Mouse (Mus musculus) heart, postnatal 36 days (tissue): ENCODE measurements around the gene Slc36a4. TPM values are rescaled to one million over a fixed set of nuclear protein-coding genes. Genes with fewer than 3 reads are reported as not detected.

ENCODE experiments used
- DNase-seq, 2 experiments: peaks; one replicate each; pipeline ENCODE4 v3.0.0; 2021 to 2022
- intact Hi-C: fragments of 180-260 bp; cut with DNase I; formaldehyde crosslinking; loops from one replicate; pipeline ENCODE4 v1.15.1; 2025
- total RNA-seq, 2 experiments: library from RNA; stranded (reverse); gene quantifications; 2 replicates each; pipeline ENCODE4 v1.2.3; 2021

The Slc36a4 gene
- total RNA-seq, 2 experiments from 2014 or later, result 6.4 to 9.3 TPM

- intact Hi-C loops, result no loop called here
- DNase-seq, result no peak
These were observed 11.8 kb downstream of the Slc36a4 start for GRCm38 (mm10) chr9:15721226-15721833.

DNA sequence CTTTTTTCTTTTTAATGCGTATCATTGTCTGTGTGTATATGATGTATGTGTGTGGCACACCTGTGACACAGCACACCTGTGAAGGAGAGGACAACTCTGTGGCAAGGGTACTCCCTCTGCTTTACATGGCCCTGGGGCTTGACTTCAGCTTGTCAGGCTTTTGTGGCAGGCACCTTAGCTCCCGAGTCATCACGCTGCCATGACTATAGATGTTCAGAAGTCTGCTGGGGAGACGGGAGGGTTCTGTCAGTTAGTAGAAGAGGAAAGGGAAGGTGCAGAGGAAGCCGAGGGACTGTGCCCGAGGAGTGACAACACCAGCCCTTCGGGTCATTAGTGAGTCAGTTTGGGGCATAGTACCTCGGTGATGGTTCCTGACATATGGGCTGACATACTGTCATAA, 13.0 kb downstream of the Slc36a4 start:
- no peak for DNase-seq
- intact Hi-C loops, result no loop called here

DNA sequence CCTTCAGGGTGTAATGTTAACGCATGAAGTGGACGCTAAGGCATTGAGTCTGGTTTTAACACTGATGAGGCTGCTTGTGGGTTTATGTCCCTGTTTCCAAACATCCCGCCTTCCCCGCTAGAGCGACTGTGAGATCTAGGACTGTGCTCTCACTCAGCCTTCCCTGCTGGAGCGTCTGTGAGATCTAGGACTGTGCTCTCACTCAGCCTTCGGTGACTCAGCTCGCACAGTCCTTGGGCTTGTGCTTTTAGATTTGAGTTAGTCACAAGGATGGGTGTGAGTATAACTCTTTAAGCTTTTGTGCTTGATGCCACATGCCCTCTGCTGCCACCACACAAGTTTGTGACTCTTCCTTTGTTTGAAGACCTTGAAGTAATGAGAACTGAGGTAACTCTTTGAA, 17.6 kb downstream of the Slc36a4 start:
- intact Hi-C loops, result no loop called here
- no peak for DNase-seq

DNA sequence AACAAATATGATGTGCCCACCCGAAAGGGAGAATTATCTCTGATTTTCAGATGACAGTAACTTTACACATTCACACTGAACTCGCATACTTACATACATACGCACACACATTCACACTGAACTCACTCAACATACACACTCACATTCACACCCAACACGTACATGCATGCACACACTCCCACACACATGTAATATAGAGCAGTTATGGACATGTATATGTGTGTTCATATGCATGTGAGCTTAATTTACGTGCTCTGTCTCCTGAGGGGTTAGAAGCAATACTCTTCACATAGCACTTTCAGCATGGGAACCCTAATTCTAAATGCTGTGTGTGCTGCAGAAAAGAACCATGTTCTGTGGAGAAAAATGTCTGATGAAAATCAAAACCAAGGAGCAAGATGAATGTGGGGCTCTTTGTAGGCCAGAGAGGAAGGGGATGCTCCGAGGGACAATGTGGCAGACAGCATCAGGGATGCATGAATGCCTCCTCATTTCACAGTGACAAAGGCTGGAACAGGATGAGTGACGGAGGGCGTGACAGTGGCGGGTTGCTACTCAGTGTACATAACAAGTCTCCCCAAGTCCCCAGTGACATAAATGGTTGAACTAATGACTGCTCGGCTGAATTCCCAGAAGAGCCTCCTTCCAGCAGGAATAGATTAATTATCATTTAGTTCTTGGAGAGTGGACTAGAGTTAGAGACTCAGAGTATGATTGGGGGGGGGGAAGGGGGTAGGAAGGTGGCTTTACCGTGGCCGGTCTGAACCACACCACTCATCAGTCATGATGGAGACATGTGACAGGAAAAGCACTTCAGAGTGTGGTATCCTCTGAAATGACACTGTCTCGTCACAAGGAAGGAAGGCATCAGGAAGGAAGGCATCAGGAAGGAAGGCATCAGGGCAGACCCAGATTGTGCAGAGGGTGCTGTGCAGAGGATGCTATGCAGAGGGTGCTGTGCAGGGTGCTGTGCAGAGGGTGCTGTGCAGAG, 22.5 kb downstream of the Slc36a4 start:
- intact Hi-C loops, result no loop called here
- DNase-seq, result no peak

DNA sequence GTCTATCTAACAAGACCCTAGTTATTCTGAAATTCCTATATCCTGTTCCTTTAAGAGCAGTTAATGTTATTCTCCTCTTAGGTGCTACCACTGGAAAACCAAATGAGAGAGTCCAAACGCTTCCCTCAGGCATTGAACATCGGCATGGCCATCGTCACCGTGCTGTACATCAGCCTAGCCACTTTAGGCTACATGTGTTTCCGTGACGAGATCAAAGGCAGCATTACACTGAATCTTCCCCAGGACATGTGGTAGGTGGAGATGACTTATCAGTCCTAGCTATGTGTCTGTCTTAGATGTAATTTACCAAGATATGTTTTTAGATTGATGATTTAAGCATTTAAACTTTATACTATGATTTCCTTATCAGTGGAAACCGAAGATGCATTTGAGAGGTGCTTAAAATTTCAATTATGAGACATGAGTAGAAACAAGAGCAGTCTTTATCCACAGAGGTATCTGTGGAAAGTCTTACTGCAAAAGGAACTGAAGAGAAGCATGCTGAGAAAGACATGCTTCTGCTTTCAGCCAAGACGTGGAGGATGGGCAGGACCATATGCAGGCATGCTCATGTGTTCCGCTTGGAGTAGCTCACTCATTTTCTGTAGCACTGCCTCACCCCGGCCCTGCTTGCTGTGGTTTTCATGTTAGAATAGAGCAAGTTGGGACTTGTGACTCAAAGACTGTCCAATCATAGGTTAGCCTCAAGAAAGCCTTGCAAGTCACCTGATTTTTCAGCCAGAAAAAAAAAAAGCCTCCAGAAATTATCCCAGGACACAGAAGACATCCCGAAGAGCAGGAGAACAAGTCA, 24.7 kb downstream of the Slc36a4 start:
- no peak for DNase-seq
- intact Hi-C loops, result no loop called here

GRCm38 (mm10) chr9:15734867-15735131, 25.3 kb downstream of the Slc36a4 start:
- no peak for DNase-seq
- intact Hi-C loops, result no loop called here

DNA sequence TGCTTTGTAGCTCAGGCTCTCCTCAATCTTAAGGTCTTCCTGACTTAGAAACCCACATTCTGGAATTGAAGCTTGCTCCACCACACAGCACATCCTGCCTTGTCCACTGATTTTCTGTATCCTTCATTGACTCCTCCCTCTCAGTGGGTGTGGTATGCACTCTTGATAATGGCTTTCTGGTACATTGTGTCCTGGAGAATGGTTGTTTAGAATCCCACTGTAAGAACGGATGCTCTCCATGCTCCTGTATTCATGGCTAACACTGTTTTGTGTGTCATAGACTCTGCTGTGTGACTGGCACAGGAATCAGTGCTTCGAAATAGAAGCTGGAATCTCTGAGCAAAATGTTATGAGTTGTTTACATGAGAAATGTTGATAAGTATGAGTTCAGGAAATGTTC, 28.0 kb downstream of the Slc36a4 start:
- intact Hi-C loops, result no loop called here

DNA sequence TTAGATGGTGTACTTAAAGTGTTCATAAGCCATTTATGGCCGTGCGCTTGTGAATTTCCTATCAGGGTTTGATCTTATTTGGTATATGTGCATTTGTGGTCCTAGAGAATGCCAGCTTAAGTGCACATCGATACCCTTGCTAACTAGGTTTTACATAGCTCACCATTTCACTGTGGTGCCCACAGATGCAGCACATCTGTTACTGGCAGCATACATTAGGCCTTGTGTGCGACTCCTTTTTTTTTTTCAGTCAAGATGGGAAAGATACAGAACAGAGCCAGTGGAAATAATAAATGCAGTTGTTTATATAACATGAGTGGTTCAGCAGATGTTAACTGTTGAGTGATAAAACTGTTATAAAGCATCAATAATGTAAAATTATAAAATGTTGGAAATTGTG, 31.9 kb downstream of the Slc36a4 start:
- no peak for DNase-seq
- intact Hi-C loops, result no loop called here

More for the DNA sequence above, 28.0 kb downstream of the Slc36a4 start:
- no peak for DNase-seq

DNA sequence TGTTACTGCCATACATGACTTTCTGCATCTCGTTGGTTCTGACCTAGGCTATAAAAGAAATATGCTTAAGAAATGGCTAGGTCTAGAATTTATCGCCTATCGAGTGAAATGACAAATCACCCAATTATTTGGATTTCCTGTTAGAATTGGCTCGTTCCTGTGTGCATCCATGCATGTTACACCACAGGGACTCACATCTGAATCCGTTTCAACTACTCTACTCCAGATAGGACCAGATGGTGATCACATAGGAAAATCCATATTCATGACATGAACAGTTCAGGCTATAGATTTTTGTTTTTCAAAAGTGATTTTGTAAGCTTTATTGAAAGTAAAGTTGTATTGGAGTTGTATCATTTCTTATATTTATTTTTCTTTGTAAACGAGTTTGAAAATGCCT, 32.4 kb downstream of the Slc36a4 start:
- intact Hi-C loops, result no loop called here
- DNase-seq, result no peak

DNA sequence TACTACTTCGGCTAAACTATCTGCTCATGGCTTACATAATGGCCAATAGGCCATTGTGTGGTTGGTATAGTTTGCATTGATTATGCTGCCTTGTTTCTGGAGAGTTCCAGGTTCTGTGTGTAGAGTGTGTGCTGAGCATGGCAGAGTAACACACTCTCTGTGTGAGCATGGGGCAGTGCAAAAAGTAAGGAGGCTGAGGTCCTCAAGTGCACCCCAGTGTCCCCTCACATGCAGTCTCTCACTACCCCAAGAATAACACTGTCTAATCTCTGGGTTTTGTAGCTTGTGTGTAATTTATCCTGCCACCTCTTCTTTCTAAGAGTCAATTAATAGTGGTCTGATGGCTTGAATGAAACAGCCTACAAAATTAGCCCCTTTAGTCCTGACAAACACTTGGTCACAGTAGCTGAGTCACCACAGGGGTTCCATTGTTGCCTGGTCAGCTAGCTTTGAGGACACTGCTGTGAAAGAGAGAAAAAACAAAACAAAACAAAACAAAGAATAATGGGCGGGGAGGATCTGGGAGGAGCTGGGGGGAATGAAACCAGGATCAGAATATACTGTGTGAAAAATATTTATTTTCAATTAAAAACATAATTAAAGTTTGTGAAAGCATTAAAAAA, 36.6 kb downstream of the Slc36a4 start:
- intact Hi-C loops, result no loop called here
- no peak for DNase-seq

- intact Hi-C loops, result no loop called here
- DNase-seq, result no peak
These were observed 37.1 kb downstream of the Slc36a4 start for GRCm38 (mm10) chr9:15746636-15747035.

GRCm38 (mm10) chr9:15748383-15748782, 38.8 kb downstream of the Slc36a4 start:
- no peak for DNase-seq
- intact Hi-C loops, result no loop called here

GRCm38 (mm10) chr9:15759318-15759717, 49.8 kb downstream of the Slc36a4 start:
- DNase-seq, result no peak
- intact Hi-C loops, result no loop called here

- intact Hi-C loops, result no loop called here
- DNase-seq, result no peak
These were observed 56.8 kb downstream of the Slc36a4 start for GRCm38 (mm10) chr9:15766379-15766778.

GRCm38 (mm10) chr9:15766821-15767220, 57.3 kb downstream of the Slc36a4 start:
- DNase-seq, result no peak
- intact Hi-C loops, result no loop called here

- intact Hi-C loops, result no loop called here
- DNase-seq, result no peak
These were observed 63.2 kb downstream of the Slc36a4 start for GRCm38 (mm10) chr9:15772766-15773165.

DNA sequence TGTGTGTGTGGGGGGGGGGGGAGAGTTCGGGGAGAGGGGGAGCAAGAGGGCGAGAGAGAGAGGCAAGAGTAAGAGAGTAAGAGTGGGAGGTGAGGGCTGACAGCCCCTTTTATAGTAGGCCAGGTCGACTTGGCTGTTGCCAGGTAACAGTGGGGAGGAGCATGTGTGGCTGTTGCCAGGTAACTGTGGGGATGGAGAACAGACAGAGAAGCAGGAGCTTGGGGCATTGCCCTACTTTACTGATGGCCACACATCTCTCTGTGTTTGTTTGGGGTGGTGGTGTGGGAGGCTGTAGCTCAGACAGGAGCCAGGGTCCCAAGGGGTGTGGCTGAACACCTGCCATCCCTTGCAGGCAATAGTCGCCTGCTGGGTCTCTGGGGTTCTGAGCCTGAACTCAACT, 63.9 kb downstream of the Slc36a4 start:
- no peak for DNase-seq
- intact Hi-C loops, result no loop called here

GRCm38 (mm10) chr9:15774911-15775310, 65.4 kb downstream of the Slc36a4 start:
- DNase-seq, result no peak
- intact Hi-C loops, result no loop called here

DNA sequence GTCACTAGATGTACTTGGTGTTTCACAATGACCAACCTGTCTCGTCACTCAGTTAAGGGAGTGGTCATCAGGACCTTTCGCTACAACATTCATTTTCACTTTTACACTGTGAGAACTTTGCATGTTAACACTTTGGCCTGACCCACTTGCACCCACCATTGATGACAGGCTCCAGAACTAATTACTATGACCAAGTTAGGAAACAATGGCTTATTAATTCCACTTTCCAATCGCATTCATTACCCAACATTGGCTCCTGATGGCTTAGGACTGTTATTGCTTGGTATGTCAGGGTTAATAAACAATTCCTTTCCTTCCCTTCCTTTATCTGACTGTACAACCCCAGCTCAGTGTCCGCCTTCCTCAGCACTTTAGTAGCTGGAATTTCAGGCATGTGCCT, 72.4 kb downstream of the Slc36a4 start:
- intact Hi-C loops, result no loop called here
- DNase-seq, result no peak

- no peak for DNase-seq
- intact Hi-C loops, result no loop called here
These were observed 76.7 kb downstream of the Slc36a4 start for GRCm38 (mm10) chr9:15786192-15786591.

DNA sequence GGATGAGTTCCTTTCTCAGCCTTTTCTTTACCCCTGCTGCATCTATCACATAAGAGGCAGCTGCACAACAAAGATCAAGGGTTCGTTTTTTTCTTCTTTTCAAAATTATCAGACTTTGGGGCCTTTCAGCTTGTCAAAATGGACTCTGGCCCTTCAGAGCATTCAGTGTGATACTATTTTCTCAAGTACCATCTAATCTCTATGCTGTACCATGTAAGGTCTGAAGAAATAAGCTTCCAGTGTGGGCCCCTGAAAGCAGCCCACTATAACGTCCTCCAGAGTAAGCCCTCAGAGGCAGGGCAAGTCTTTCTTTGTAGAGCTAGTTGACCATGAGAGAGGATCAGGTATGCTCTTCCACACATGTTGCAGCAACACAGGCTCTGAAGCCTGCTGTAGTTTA, 77.1 kb downstream of the Slc36a4 start:
- intact Hi-C loops, result no loop called here
- no peak for DNase-seq
